Mouse (Mus musculus): ENCODE data around the gene Crtc2. TPM values are rescaled to one million over a fixed set of nuclear protein-coding genes. Genes with fewer than 3 reads are reported as not detected.
A peak's percentile ranks its signal among the peaks of the same experiment; 100 is the strongest.

Crtc2 gene
- polyA plus RNA-seq, 1 experiment from 2014 or later, result 13.6 TPM

- H3K36me3 ChIP-seq, result no peaks in the 10 kb centered on the region; the same call in 1 of the 2 replicates
- peak overlapping the region; percentile 93 for H3K4me3 ChIP-seq
- no peak for ATAC-seq (ENCODE audit: extremely low read depth, insufficient number of reproducible peaks, low FRiP score, low TSS enrichment)
- no peaks in the 10 kb centered on the region for H3K9me3 ChIP-seq
- H3K9ac ChIP-seq, result peak overlapping the region; percentile 91
- WGBS, result 36% methylated on average over 2 of the region's 2 CpGs
- H3K4me1 ChIP-seq, result peaks cover 35% of the 10 kb centered on the region
- H3K4me2 ChIP-seq, result peak overlapping the region; percentile 75
- H3K27ac ChIP-seq (replicated peaks), result peak overlapping the region; percentile 96
- H3K27me3 ChIP-seq (replicated peaks), result no peaks in the 10 kb centered on the region
Observed at GRCm38 (mm10) chr3:90291982-90292344, 38.0 kb downstream of the Crtc2 start.

GRCm38 (mm10) chr3:90292345-90293275, 38.6 kb downstream of the Crtc2 start, which contains the start of gene Gatad2b:
TSS of gene Gatad2b (plus strand) at chr3:90293178.
- ATAC-seq (ENCODE audit: extremely low read depth, insufficient number of reproducible peaks, low FRiP score, low TSS enrichment), result peak; percentile 99
- Histone ChIP-seq H3K4me1 (peaks cover 40% of the 10 kb centered on the region), H3K4me2 (peak within 1 kb of the TSS; percentile 80), H3K27ac (replicated peaks) (peak within 1 kb of the TSS; percentile 97), H3K4me3 (peak within 1 kb of the TSS; percentile 93), H3K27me3 (replicated peaks) (no peaks in the 10 kb centered on the region), H3K36me3 (no peaks in the 10 kb centered on the region; the same call in 1 of the 2 replicates), H3K9ac (peak within 1 kb of the TSS; percentile 98), H3K9me3 (no peaks in the 10 kb centered on the region)
- whole genome bisulfite sequencing, result under 1% methylated on average over 44 of the region's 47 CpGs

- peak overlapping the region; percentile 80 for H3K4me2 ChIP-seq
- H3K9me3 ChIP-seq, result no peaks in the 10 kb centered on the region
- peak overlapping the region; percentile 93 for H3K4me3 ChIP-seq
- under 1% methylated on average over 33 of the region's 68 CpGs for WGBS
- no peaks in the 10 kb centered on the region; the same call in 1 of the 2 replicates for H3K36me3 ChIP-seq
- peak; percentile 39 for ATAC-seq (ENCODE audit: extremely low read depth, insufficient number of reproducible peaks, low FRiP score, low TSS enrichment)
- H3K27me3 ChIP-seq (replicated peaks), result no peaks in the 10 kb centered on the region
- H3K4me1 ChIP-seq, result peaks cover 43% of the 10 kb centered on the region
- H3K27ac ChIP-seq (replicated peaks), result peak overlapping the region; percentile 97
- peak overlapping the region; percentile 98 for H3K9ac ChIP-seq
Observed at GRCm38 (mm10) chr3:90293352-90294063, 39.5 kb downstream of the Crtc2 start.

- H3K27me3 ChIP-seq (replicated peaks), result no peaks in the 10 kb centered on the region
- H3K9ac ChIP-seq, result peak overlapping the region; percentile 98
- H3K36me3 ChIP-seq, result no peaks in the 10 kb centered on the region; the same call in 1 of the 2 replicates
- H3K4me3 ChIP-seq, result peak overlapping the region; percentile 93
- no peaks in the 10 kb centered on the region for H3K9me3 ChIP-seq
- peak overlapping the region; percentile 80 for H3K4me2 ChIP-seq
- H3K4me1 ChIP-seq, result peaks cover 43% of the 10 kb centered on the region
- no peak for ATAC-seq (ENCODE audit: extremely low read depth, insufficient number of reproducible peaks, low FRiP score, low TSS enrichment)
- H3K27ac ChIP-seq (replicated peaks), result peak overlapping the region; percentile 97
- WGBS, result 2% methylated on average over 11 of the region's 11 CpGs
Observed at GRCm38 (mm10) chr3:90294064-90294440, 40.1 kb downstream of the Crtc2 start.

- ATAC-seq (ENCODE audit: extremely low read depth, insufficient number of reproducible peaks, low FRiP score, low TSS enrichment), result no peak
Observed at GRCm38 (mm10) chr3:90294651-90295050, 40.7 kb downstream of the Crtc2 start.

GRCm38 (mm10) chr3:90305801-90306200, 51.8 kb downstream of the Crtc2 start:
- H3K4me1 ChIP-seq, result peaks cover 22% of the 10 kb centered on the region
- ATAC-seq (ENCODE audit: extremely low read depth, insufficient number of reproducible peaks, low FRiP score, low TSS enrichment), result no peak
- no peaks in the 10 kb centered on the region for H3K9me3 ChIP-seq
- no peak overlapping the region for H3K4me2 ChIP-seq
- H3K36me3 ChIP-seq, result no peaks in the 10 kb centered on the region
- H3K9ac ChIP-seq, result no peak overlapping the region
- H3K4me3 ChIP-seq, result no peak overlapping the region
- 45% methylated on average over 3 of the region's 3 CpGs for WGBS
- no peak overlapping the region for H3K27ac ChIP-seq (replicated peaks)
- no peaks in the 10 kb centered on the region for H3K27me3 ChIP-seq (replicated peaks)

More at GRCm38 (mm10) chr3:90294651-90295050, 40.7 kb downstream of the Crtc2 start:
- WGBS, result 55% methylated on average over 2 of the region's 2 CpGs
- H3K27ac ChIP-seq (replicated peaks), result peak overlapping the region; percentile 97
- H3K4me3 ChIP-seq, result peak overlapping the region; percentile 93
- no peaks in the 10 kb centered on the region; the same call in 1 of the 2 replicates for H3K36me3 ChIP-seq
- H3K9ac ChIP-seq, result peak overlapping the region; percentile 98
- H3K27me3 ChIP-seq (replicated peaks), result no peaks in the 10 kb centered on the region
- H3K9me3 ChIP-seq, result no peaks in the 10 kb centered on the region
- peak overlapping the region; percentile 80 for H3K4me2 ChIP-seq
- H3K4me1 ChIP-seq, result peaks cover 43% of the 10 kb centered on the region

GRCm38 (mm10) chr3:90309589-90309988, 55.6 kb downstream of the Crtc2 start:
- no peaks in the 10 kb centered on the region for H3K36me3 ChIP-seq
- no peak overlapping the region for H3K4me3 ChIP-seq

GRCm38 (mm10) chr3:90313367-90313766, 59.4 kb downstream of the Crtc2 start:
- 0 out of 2 replicates have a peak, but pooled peaks cover 11% of the 10 kb centered on the region for H3K4me1 ChIP-seq
- no peak for ATAC-seq (ENCODE audit: extremely low read depth, insufficient number of reproducible peaks, low FRiP score, low TSS enrichment)
- H3K36me3 ChIP-seq, result no peaks in the 10 kb centered on the region
- no peak overlapping the region for H3K4me2 ChIP-seq
- H3K27ac ChIP-seq (replicated peaks), result no peak overlapping the region
- no peaks in the 10 kb centered on the region for H3K27me3 ChIP-seq (replicated peaks)
- H3K9me3 ChIP-seq, result no peaks in the 10 kb centered on the region
- H3K9ac ChIP-seq, result no peak overlapping the region
- H3K4me3 ChIP-seq, result no peak overlapping the region

More at GRCm38 (mm10) chr3:90309589-90309988, 55.6 kb downstream of the Crtc2 start:
- no peaks in the 10 kb centered on the region for H3K9me3 ChIP-seq
- ATAC-seq (ENCODE audit: extremely low read depth, insufficient number of reproducible peaks, low FRiP score, low TSS enrichment), result no peak
- no peak overlapping the region for H3K9ac ChIP-seq
- H3K27me3 ChIP-seq (replicated peaks), result no peaks in the 10 kb centered on the region
- no peak overlapping the region for H3K4me2 ChIP-seq
- no peak overlapping the region for H3K27ac ChIP-seq (replicated peaks)
- H3K4me1 ChIP-seq, result peaks cover 25% of the 10 kb centered on the region

Small RNA genes lying within 50 kb of the gene (microRNA-seq; reads per million reads assigned to microRNA genes)
- not detected for gene Mir7012

Other genes with a start within 250 kb of the Crtc2 start
- 129 and 148 TPM in 2 replicates for gene 4933434E20Rik, start 202.5 kb upstream of the Crtc2 start, polyA plus RNA-seq (2015; fragmentation: Nextera tagmentation; extraction: Ambion mirVana)
- 121 and 129 TPM in 2 replicates for gene Ubap2l, start 201.5 kb upstream of the Crtc2 start, polyA plus RNA-seq (2015; fragmentation: Nextera tagmentation; extraction: Ambion mirVana)
- 290 and 300 TPM in 2 replicates for gene Tpm3, start 181.5 kb upstream of the Crtc2 start, polyA plus RNA-seq (2015; fragmentation: Nextera tagmentation; extraction: Ambion mirVana)
- gene Nup210l, start 150.0 kb upstream of the Crtc2 start, polyA plus RNA-seq (2015; fragmentation: Nextera tagmentation; extraction: Ambion mirVana), result 0.28 and 0.31 TPM in 2 replicates
- 878 and 976 TPM in 2 replicates for gene Rps27, start 40.5 kb upstream of the Crtc2 start, polyA plus RNA-seq (2015; fragmentation: Nextera tagmentation; extraction: Ambion mirVana)
- 30.8 and 31.0 TPM in 2 replicates for gene Rab13, start 40.5 kb upstream of the Crtc2 start, polyA plus RNA-seq (2015; fragmentation: Nextera tagmentation; extraction: Ambion mirVana)
- 72.2 and 78.9 TPM in 2 replicates for gene Jtb, start 22.6 kb upstream of the Crtc2 start, polyA plus RNA-seq (2015; fragmentation: Nextera tagmentation; extraction: Ambion mirVana)
- gene Creb3l4, start 10.7 kb upstream of the Crtc2 start, polyA plus RNA-seq (2015; fragmentation: Nextera tagmentation; extraction: Ambion mirVana), result 2.4 and 3.0 TPM in 2 replicates
- 79.0 and 88.2 TPM in 2 replicates for gene Slc39a1, start 6.0 kb upstream of the Crtc2 start, polyA plus RNA-seq (2015; fragmentation: Nextera tagmentation; extraction: Ambion mirVana)
- gene Dennd4b, start 11.0 kb downstream of the Crtc2 start, polyA plus RNA-seq (2015; fragmentation: Nextera tagmentation; extraction: Ambion mirVana), result 5.5 and 5.7 TPM in 2 replicates
- gene Gatad2b, start 39.0 kb downstream of the Crtc2 start, polyA plus RNA-seq (2015; fragmentation: Nextera tagmentation; extraction: Ambion mirVana), result 7.9 and 9.3 TPM in 2 replicates
- 5.5 and 7.2 TPM in 2 replicates for gene Slc27a3, start 135.8 kb downstream of the Crtc2 start, polyA plus RNA-seq (2015; fragmentation: Nextera tagmentation; extraction: Ambion mirVana)
- 17.5 and 19.8 TPM in 2 replicates for gene Ints3, start 179.5 kb downstream of the Crtc2 start, polyA plus RNA-seq (2015; fragmentation: Nextera tagmentation; extraction: Ambion mirVana)
- 9.7 and 11.4 TPM in 2 replicates for gene Npr1, start 211.7 kb downstream of the Crtc2 start, polyA plus RNA-seq (2015; fragmentation: Nextera tagmentation; extraction: Ambion mirVana)
- gene Ilf2, start 222.0 kb downstream of the Crtc2 start, polyA plus RNA-seq (2015; fragmentation: Nextera tagmentation; extraction: Ambion mirVana), result 116 and 125 TPM in 2 replicates
- gene Snapin, start 236.9 kb downstream of the Crtc2 start, polyA plus RNA-seq (2015; fragmentation: Nextera tagmentation; extraction: Ambion mirVana), result 72.8 and 74.7 TPM in 2 replicates

Data from heart, embryonic 13.5 days (tissue).